Mouse (Mus musculus): Measurements from ENCODE around the gene Pde4d. TPM values are rescaled to one million over a fixed set of nuclear protein-coding genes. Genes with fewer than 3 reads are reported as not detected.

Gene Pde4d
- total RNA-seq, 2 experiments from 2014 or later: 36.9 to 46.8 TPM

GRCm38 (mm10) chr13:109426058-109426457 lies 976.3 kb downstream of the Pde4d start:
- intact Hi-C loops (cut with DNase I): no loop called here

DNA sequence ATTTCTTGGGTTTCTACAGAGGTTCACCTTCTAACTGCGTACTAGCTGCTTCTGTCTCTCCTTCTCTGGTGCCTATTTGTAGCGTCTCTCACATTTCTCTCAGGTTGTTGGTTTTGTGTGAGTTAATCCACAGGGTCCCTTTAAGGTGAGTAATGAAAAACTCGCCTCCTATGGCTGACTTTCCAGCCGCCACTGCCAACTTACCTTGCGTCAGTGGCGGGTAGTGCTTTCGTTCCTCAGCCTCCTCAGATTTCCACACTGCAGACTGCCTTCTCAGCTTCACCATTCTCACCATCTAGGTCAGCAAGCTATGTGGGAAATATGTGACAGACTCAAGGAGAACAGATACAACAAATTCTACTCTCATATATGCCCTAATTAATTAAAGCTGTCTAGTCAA lies 977.8 kb downstream of the Pde4d start:
- intact Hi-C loops (cut with DNase I): no loop called here
- no peak for DNase-seq

More at GRCm38 (mm10) chr13:109426058-109426457, 976.3 kb downstream of the Pde4d start:
- no peak for DNase-seq

DNA sequence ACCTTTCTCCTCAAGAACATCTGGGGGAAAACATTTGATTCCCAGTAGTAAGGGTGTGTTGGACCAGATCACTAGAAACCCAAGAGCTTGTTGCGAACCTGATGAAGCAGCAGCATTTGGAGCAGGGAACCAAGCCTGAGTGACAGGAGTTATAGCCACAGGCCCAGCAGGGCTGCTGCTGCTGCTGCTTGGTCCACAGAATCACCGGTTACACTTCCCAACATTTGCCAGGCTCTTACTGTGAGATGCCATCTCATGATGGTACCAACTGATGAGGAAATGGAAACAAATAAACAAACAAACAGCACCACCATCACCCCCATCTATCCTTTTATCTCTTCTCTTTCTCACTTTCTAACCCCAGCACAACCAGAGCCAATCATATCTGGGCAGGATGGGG lies 979.8 kb downstream of the Pde4d start:
- no peak for DNase-seq
- intact Hi-C loops (cut with DNase I): no loop called here

GRCm38 (mm10) chr13:109437231-109437776 lies 987.6 kb downstream of the Pde4d start:
- no peak for DNase-seq
- intact Hi-C loops (cut with DNase I): no loop called here

GRCm38 (mm10) chr13:109439436-109440161 lies 989.9 kb downstream of the Pde4d start:
- intact Hi-C loops (cut with DNase I): loop anchor here (5.0 to 10.0 kb wide), 3 partner anchors 78 to 205 kb away; no protein-coding TSS in a partner anchor

GRCm38 (mm10) chr13:109440331-109440730 lies 990.6 kb downstream of the Pde4d start:
- DNase-seq: peak; percentile 56 to 68
- intact Hi-C loops (cut with DNase I): loop anchor here (5.0 to 10.0 kb wide), 3 partner anchors 77 to 206 kb away; no protein-coding TSS in a partner anchor

More at GRCm38 (mm10) chr13:109439436-109440161, 989.9 kb downstream of the Pde4d start:
- no peak for DNase-seq

- intact Hi-C loops (cut with DNase I): loop anchor here (5.0 to 10.0 kb wide), 3 partner anchors 76 to 206 kb away; no protein-coding TSS in a partner anchor
- peak; percentile 78 to 79 for DNase-seq
Observed at GRCm38 (mm10) chr13:109440881-109441280, 991.1 kb downstream of the Pde4d start.

GRCm38 (mm10) chr13:109441401-109441973 lies 991.7 kb downstream of the Pde4d start:
- intact Hi-C loops (cut with DNase I): loop anchor here (5.0 to 10.0 kb wide), 3 partner anchors 76 to 207 kb away; no protein-coding TSS in a partner anchor
- DNase-seq: peak; percentile 14 to 25

DNA sequence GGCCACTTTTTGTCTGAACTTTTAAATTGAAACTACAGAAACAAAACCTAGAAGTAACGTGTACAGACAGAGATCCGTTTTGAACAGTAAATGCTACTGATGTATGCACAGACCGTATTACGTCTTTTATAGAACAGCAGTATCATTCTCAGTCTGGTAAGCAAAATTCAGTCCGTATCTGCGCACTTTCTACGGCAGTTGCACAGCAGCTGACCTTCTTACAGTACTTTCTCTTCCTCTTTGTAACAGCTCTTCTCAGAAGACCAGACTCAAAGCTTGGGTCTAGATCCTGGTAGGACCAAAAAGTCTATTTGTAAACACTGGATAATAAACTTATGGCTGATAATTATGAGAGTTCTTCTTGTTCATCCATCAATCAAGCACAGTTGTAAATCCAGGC lies 996.4 kb downstream of the Pde4d start:
- intact Hi-C loops (cut with DNase I): loop anchor here (10.0 kb wide), 1 partner anchor 211 kb away; no protein-coding TSS in a partner anchor
- no peak for DNase-seq

DNA sequence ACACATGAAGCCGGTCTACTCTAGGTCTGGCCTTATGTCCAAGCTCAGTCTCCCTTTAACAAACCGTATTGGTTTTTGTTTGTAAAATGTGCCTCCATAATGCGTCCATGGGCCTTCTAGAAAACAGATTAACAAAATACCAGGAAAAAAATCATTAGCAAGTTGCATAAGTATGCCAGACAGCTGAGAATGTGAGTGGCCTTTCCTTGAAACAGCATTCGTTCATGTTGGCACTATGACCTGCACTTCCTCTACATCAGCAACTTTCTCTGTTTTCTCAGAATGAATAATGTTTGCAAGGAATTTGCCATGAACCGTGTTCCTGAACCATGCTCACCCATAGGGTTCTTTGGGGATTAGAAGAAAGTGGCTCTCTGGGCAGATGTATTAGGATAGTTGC lies 998.4 kb downstream of the Pde4d start:
- intact Hi-C loops (cut with DNase I): loop anchor here (10.0 kb wide), 1 partner anchor 213 kb away; no protein-coding TSS in a partner anchor

GRCm38 (mm10) chr13:109474344-109474743 lies 1024.6 kb downstream of the Pde4d start:
- intact Hi-C loops (cut with DNase I): no loop called here
- no peak for DNase-seq

More for the DNA sequence above, 998.4 kb downstream of the Pde4d start:
- no peak for DNase-seq

GRCm38 (mm10) chr13:109481446-109481845 lies 1031.7 kb downstream of the Pde4d start:
- intact Hi-C loops (cut with DNase I): no loop called here
- peak; percentile 23 to 55 for DNase-seq

DNA sequence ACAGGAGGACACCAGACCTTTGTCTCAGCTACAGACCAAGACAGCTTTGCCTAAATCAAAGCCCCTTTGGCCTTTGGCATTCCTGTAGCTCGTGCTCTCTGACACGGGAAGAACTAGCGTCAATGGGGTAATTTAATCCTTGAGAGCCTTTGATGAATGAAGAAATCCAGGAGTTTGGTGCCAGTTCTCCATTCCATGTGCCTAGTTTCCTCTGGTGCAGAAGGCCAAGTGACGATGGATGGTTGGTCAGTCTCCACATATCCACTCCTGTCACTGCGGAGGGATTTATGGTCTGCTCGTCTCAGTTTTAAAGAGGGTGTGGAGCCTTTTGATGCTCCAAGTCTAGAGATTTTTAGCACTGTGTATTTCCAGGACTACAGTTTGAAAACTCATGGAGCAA lies 1036.4 kb downstream of the Pde4d start:
- DNase-seq: no peak
- intact Hi-C loops (cut with DNase I): no loop called here

DNA sequence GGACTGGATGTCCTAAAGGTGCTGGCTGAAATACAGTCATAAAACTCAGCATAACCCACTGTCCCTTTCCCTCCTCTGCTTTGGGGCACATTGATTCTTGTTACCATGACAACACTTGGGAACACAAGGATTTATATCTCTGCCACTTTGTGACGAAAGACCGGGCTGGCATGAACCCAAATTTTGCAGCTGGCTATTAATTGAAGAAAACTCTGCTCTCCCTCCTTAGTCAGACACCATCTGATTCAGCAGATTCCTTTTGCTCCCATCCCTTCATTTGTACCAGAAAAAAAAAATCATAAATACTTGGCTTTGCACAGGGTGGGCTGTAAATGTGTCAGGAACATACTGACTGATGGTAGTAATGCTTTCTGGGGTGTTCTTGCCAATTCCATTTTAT lies 1037.6 kb downstream of the Pde4d start:
- peak in 1 of 2 experiments; percentile 2 for DNase-seq
- intact Hi-C loops (cut with DNase I): no loop called here

GRCm38 (mm10) chr13:109490853-109491252 lies 1041.1 kb downstream of the Pde4d start:
- no peak for DNase-seq
- intact Hi-C loops (cut with DNase I): no loop called here

DNA sequence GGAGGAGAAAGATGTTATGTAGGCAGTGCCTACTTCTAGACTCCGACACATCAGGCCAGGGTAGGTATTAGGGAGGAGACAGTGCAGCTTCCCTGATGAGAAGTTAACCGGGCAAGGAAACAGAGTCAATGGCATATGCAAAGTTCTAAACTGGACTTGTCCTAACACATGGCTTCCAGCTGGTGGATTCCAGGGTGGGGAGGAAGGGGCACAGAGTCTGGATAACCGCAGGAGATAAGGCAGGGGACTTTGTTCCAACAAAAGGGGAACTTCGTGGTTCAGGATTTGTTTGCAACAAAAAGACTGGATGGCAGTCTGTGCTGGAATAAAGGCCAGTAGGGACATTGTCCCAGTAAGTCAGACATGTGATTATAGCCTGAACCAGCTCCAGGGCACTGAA lies 1042.1 kb downstream of the Pde4d start:
- DNase-seq: no peak
- intact Hi-C loops (cut with DNase I): no loop called here

DNA sequence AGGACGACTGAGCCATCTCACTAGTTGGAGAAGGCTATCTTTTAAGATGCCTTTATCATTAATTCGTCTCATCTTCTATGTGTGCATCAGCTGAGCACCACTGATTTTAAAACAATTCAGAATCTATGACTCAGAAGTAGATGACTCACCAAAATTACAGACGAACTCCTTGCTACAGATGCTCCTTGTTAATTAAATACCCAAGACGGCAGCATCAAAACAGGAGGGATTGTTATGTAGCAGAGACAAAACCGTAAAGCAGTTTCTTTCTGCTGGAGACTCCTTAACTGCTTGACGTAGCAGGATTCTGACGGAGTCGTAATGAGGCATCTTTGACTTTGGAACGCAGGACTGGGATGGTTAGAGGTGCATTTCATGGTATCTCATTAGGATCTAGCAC lies 1050.6 kb downstream of the Pde4d start:
- intact Hi-C loops (cut with DNase I): no loop called here
- DNase-seq: no peak

- no peak for DNase-seq
Observed at GRCm38 (mm10) chr13:109502796-109503195, 1053.0 kb downstream of the Pde4d start.

DNA sequence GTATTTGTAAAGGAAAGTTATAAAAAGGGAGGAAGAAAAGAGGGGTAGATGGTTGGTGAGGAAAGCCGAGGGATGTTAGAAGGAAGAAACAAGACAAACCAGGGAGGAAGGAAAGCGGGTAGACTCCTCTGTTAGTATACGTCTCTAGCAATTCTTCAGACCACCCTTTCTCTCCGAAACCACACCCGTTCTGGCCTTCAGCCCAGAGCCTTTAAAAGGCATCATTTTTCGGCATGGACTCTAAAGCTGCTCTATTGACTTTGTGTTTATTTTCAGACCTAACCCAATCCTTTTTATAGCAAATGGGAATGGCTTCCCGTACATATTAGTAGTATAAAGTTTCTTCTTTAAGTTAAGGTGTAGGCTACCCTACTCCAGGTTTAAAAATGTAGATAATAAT lies 1057.0 kb downstream of the Pde4d start:
- no peak for DNase-seq
- intact Hi-C loops (cut with DNase I): no loop called here

More at GRCm38 (mm10) chr13:109502796-109503195, 1053.0 kb downstream of the Pde4d start:
- intact Hi-C loops (cut with DNase I): no loop called here

DNA sequence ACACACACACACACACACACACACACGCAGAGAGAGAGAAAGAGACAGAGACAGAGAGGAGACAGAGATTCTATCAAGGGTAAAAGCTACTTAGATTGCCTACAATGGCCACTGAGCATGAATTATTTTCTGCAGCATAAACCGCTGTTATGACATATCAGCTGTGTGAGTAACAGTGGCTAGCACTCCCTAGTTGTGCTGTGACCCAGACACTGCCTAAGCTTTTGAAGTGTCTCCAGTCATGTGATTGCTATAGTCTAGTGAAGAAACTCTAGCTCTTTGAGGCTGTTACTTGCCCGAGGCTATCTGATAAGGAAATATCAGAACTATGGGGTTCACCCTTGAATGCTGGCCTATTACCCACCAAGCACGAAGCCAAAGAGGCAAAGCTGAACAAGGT lies 1058.7 kb downstream of the Pde4d start:
- intact Hi-C loops (cut with DNase I): no loop called here
- DNase-seq: no peak

GRCm38 (mm10) chr13:109518194-109518593 lies 1068.4 kb downstream of the Pde4d start:
- intact Hi-C loops (cut with DNase I): loop anchor here (2.0 to 5.0 kb wide), 3 partner anchors 76 to 289 kb away; no protein-coding TSS in a partner anchor
- DNase-seq: no peak

Data from heart, postnatal 14 days (tissue).